Mouse (Mus musculus): ENCODE results near the gene Cplx1.

DNA sequence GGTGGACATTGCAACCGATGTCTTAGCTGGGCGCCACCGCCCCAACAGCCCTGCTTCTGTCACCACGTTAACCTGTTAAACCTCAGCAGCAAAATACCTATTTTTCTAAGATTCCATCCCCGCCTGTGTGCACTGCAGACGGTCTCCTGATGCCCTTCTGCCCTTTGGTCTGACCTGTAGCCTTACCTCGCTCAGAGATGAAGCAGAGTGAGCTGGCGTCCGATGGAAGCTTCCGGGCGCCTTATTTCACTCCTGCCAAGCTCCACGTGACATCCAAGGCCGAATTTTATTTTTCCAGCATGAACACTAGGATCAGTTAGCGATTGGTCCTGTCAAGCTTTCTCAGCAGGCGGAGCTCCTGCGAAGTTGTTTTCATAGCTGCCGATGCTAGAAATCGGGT is 47.5 kb downstream of the Cplx1 start:
- TF ChIP-seq POLR2A (IDR thresholded peaks at IDR 0.05; ENCODE audit: insufficient read length, low read depth) (no peak), MAX (IDR thresholded peaks at IDR 0.05; ENCODE audit: low read depth) (no peak), TCF3 (IDR thresholded peaks at IDR 0.05; ENCODE audit: insufficient read length, low read depth) (no peak)
